Mouse (Mus musculus) limb, embryonic 15.5 days (tissue): ENCODE measurements at regions not wholly inside any gene's neighbourhood (a gene's known extent, or its start where the extent isn't known, plus 50 kb on each side); places are given as distances from the start of the nearest gene placed in this dataset.
"Not testable (repeated sequence)": the region's sequence is repeated elsewhere in the genome, so short reads cannot be mapped to it uniquely, and the experiment has no call there.

Source experiments
- ATAC-seq: fragments of 200-750 bp; cut with Nextera tagmentation; 2 replicates; pipeline ENCODE4 v1.8.0; 2017; ENCODE audit warnings: low read depth, moderate TSS enrichment; ENCODE audit not compliant: insufficient number of reproducible peaks, low FRiP score, low TSS enrichment
- H3K27ac ChIP-seq: fragments of 300-500 bp; sonication (generic); 2 replicates; pipeline ENCODE4 v1.5.1; 2015; ENCODE audit warnings: moderate library complexity, mild to moderate bottlenecking, inconsistent platforms
- H3K27me3 ChIP-seq: fragments of 300-500 bp; sonication (generic); 2 replicates; pipeline ENCODE4 v1.6.1; 2015; ENCODE audit warnings: inconsistent platforms
- H3K36me3 ChIP-seq: fragments of 300-500 bp; sonication (generic); 2 replicates; pipeline ENCODE4 v1.6.1; 2015; ENCODE audit warnings: inconsistent platforms
- H3K4me1 ChIP-seq: fragments of 300-500 bp; sonication (generic); 2 replicates; pipeline ENCODE4 v1.6.1; 2015; ENCODE audit warnings: inconsistent platforms
- H3K4me2 ChIP-seq: fragments of 300-500 bp; sonication (generic); 2 replicates; pipeline ENCODE4 v1.6.1; 2015; ENCODE audit warnings: mild to moderate bottlenecking, inconsistent platforms
- H3K4me3 ChIP-seq: fragments of 300-500 bp; sonication (generic); 2 replicates; pipeline ENCODE4 v1.5.1; 2015; ENCODE audit warnings: mild to moderate bottlenecking, inconsistent platforms
- H3K9ac ChIP-seq: fragments of 300-500 bp; sonication (generic); 2 replicates; pipeline ENCODE4 v1.6.1; 2015; ENCODE audit warnings: inconsistent platforms
- H3K9me3 ChIP-seq: fragments of 300-500 bp; sonication (generic); 2 replicates; pipeline ENCODE4 v1.6.1; 2016; ENCODE audit warnings: inconsistent platforms
- WGBS: fragments of 180-500 bp; shearing (Covaris S2); methylation state at CpG from one replicate; pipeline ENCODE4 v1.1.7; 2015; 5-methylcytosine and 5-hydroxymethylcytosine counted together

DNA sequence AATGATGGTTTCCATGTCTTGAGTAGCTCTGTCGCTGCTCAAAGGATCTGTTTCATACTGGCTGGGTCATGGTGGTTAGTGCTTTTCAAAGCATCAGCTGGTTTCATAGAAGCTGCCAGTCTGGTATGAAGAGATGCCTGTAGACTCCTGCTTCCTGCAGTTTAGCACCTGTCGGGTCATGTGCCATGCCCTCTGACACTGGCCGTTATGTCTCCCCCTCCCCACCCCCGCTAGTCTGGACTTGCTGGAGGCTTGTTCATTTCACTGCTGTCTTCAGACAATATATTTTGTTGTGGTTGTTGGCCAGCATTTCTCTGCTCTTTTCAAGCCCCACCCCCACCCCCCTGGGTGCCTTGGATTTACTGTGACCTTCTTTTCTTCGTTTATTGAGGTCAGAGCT, 450.1 kb downstream of the Tcerg1l start:
- H3K9ac ChIP-seq: no peak overlapping the region
- H3K4me3 ChIP-seq: no peak overlapping the region
- H3K27ac ChIP-seq: no peak overlapping the region
- no peak for ATAC-seq
- WGBS: 18% methylated on average over 5 of the region's 5 CpGs
- no peaks in the 10 kb centered on the region for H3K4me1 ChIP-seq
- H3K9me3 ChIP-seq: no peaks in the 10 kb centered on the region
- H3K4me2 ChIP-seq: no peak overlapping the region
- no peaks in the 10 kb centered on the region for H3K36me3 ChIP-seq
- no peaks in the 10 kb centered on the region for H3K27me3 ChIP-seq

- H3K27ac ChIP-seq: no peak overlapping the region
- H3K36me3 ChIP-seq: no peaks in the 10 kb centered on the region
- WGBS: 77% methylated on average over 5 of the region's 5 CpGs
- H3K27me3 ChIP-seq: no peaks in the 10 kb centered on the region
- ATAC-seq: no peak
- H3K9ac ChIP-seq: no peak overlapping the region
- H3K4me2 ChIP-seq: no peak overlapping the region
- no peak overlapping the region for H3K4me3 ChIP-seq
- no peaks in the 10 kb centered on the region for H3K9me3 ChIP-seq
- no peaks in the 10 kb centered on the region for H3K4me1 ChIP-seq
These were observed 440.2 kb downstream of the Tcerg1l start for GRCm38 (mm10) chr7:137957354-137957753.

DNA sequence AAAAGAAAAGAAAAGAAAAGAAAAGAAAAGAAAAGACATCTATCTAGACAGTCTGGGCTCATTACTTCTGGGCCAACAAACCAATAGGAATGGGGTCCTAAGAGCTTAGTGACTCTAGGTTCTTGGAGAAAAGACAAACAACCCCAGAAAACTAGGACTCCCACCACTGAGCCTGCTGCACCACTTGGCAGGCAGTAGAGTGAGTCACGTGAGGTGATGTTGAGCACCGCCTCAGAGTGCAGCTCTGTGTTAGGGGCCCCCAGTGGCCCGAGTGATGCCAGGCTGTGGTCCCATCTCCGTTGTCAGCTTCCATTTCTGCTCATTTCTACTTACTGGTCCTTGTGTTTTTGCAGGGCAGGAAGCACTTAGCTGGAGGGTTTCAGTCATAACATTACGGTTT, 439.7 kb downstream of the Tcerg1l start:
- no peak overlapping the region for H3K27ac ChIP-seq
- no peaks in the 10 kb centered on the region for H3K36me3 ChIP-seq
- H3K4me2 ChIP-seq: no peak overlapping the region
- no peaks in the 10 kb centered on the region for H3K4me1 ChIP-seq
- no peaks in the 10 kb centered on the region for H3K27me3 ChIP-seq
- H3K9ac ChIP-seq: no peak overlapping the region
- no peaks in the 10 kb centered on the region for H3K9me3 ChIP-seq
- no peak for ATAC-seq
- 63% methylated on average over 5 of the region's 5 CpGs for WGBS
- no peak overlapping the region for H3K4me3 ChIP-seq

GRCm38 (mm10) chr7:137963470-137964095, 433.9 kb downstream of the Tcerg1l start:
- Histone ChIP-seq H3K4me3 (no peak overlapping the region), H3K4me1 (no peaks in the 10 kb centered on the region), H3K27ac (no peak overlapping the region), H3K9ac (no peak overlapping the region), H3K4me2 (no peak overlapping the region), H3K9me3 (no peaks in the 10 kb centered on the region), H3K27me3 (no peaks in the 10 kb centered on the region), H3K36me3 (no peaks in the 10 kb centered on the region)
- ATAC-seq: no peak
- 50% methylated on average over 3 of the region's 3 CpGs for WGBS

- H3K27ac ChIP-seq: no peak overlapping the region
- no peaks in the 10 kb centered on the region for H3K36me3 ChIP-seq
- H3K4me1 ChIP-seq: no peaks in the 10 kb centered on the region
- WGBS: 91% methylated on average over 5 of the region's 5 CpGs
- no peak for ATAC-seq
- H3K9ac ChIP-seq: no peak overlapping the region
- H3K4me3 ChIP-seq: no peak overlapping the region
- no peaks in the 10 kb centered on the region for H3K27me3 ChIP-seq
- no peak overlapping the region for H3K4me2 ChIP-seq
- no peaks in the 10 kb centered on the region for H3K9me3 ChIP-seq
These were observed 422.8 kb downstream of the Tcerg1l start for GRCm38 (mm10) chr7:137974705-137975104.

GRCm38 (mm10) chr7:137977527-137977926, 420.0 kb downstream of the Tcerg1l start:
- Histone ChIP-seq H3K9ac (no peak overlapping the region), H3K4me1 (no peaks in the 10 kb centered on the region), H3K36me3 (no peaks in the 10 kb centered on the region), H3K9me3 (no peaks in the 10 kb centered on the region), H3K27me3 (no peaks in the 10 kb centered on the region), H3K27ac (no peak overlapping the region), H3K4me2 (no peak overlapping the region), H3K4me3 (no peak overlapping the region)
- no peak for ATAC-seq
- 74% methylated on average over 1 of the region's 1 CpGs for WGBS

DNA sequence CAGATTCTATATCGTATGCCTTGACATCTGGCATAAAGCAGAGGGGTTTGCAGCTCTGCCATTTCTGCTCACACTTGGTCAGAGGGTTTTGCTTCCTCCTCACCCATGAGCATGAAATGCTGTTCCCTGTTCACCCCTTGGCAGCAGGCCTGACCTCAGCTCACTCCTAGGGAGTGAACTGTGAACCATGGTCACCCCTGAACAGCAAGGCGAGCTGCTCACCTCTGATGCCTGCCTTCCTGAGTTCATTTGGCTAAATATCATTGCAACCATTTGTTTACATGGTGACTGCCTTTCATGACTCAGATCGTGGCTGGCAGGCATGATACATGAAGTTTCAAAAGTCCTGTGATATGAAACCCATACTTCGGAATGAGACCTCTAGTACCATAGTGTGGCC, 418.2 kb downstream of the Tcerg1l start:
- Histone ChIP-seq H3K9me3 (no peaks in the 10 kb centered on the region), H3K27me3 (no peaks in the 10 kb centered on the region), H3K27ac (no peak overlapping the region), H3K4me2 (no peak overlapping the region), H3K4me1 (no peaks in the 10 kb centered on the region), H3K36me3 (no peaks in the 10 kb centered on the region), H3K9ac (no peak overlapping the region), H3K4me3 (no peak overlapping the region)
- ATAC-seq: no peak
- WGBS: 81% methylated on average over 4 of the region's 4 CpGs

DNA sequence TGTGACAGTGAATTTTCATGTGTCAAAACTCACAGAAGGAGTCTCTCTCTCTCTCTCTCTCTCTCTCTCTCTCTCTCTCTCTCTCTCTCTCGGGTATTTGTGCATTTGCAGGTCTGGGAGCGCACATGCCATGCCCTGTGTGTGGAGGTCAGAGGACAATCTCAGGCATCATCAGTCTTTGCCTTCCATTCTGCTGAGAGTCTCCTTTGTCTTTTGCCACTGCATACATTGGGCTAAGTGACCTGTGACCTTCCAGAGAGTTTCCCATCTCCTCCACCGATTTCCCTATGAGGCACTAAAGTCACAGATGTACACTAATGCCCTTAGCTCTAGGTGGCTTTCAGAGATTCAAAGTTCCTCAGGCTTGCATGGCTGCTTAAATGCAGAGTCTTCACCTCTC, 391.7 kb downstream of the Tcerg1l start:
- no peaks in the 10 kb centered on the region for H3K36me3 ChIP-seq
- H3K4me3 ChIP-seq: no peak overlapping the region
- no peak overlapping the region for H3K9ac ChIP-seq
- no peak overlapping the region for H3K4me2 ChIP-seq
- ATAC-seq: no peak
- H3K27ac ChIP-seq: no peak overlapping the region
- H3K9me3 ChIP-seq: no peaks in the 10 kb centered on the region
- 49% methylated on average over 3 of the region's 3 CpGs for WGBS
- no peaks in the 10 kb centered on the region for H3K27me3 ChIP-seq
- H3K4me1 ChIP-seq: peaks cover 5% of the 10 kb centered on the region; the same call in 1 of the 2 replicates

DNA sequence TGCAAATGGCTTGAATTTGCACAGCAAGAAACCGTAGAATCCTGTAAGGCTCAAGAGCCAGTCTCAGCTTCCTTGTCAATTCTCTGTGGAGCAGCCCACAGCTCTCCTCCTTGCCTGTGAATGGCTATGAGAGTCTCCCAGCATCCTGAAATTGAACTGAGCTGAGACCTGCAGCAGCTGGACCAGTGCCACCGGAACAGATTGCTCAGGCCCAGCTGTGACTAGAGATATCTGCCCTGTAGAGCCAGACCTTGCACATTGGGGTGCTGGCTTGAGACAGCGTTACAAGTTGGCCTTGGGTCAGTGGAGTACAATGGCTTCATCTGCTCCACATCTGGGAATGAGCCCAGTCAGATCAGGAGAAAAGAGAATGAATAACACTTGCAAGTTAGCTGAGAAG, 390.6 kb downstream of the Tcerg1l start:
- ATAC-seq: no peak
- WGBS: 48% methylated on average over 3 of the region's 3 CpGs

DNA sequence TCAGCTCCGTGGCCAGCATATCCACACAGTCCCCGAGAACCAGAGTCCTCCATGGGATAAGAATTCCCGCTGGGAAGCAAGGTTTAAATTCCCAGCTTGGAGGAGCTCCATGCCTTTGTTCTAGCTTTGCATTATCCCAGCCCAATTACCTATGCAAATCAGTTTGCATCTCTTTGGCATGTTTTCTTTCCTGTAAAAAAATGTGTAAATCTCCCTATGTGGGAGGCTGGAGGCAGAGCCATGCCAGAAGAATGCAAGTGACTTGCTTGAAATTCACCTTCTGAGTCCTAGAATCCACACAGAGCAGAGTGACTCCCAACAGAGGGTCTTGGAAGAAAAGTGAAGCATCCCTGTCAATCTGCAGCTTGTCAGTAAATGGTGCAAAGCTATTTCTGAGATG, 388.9 kb downstream of the Tcerg1l start:
- H3K9ac ChIP-seq: no peak overlapping the region
- H3K27me3 ChIP-seq: no peaks in the 10 kb centered on the region
- no peaks in the 10 kb centered on the region for H3K9me3 ChIP-seq
- ATAC-seq: no peak
- H3K4me1 ChIP-seq: peaks cover 5% of the 10 kb centered on the region; the same call in 1 of the 2 replicates
- H3K27ac ChIP-seq: no peak overlapping the region
- no peak overlapping the region for H3K4me2 ChIP-seq
- no peaks in the 10 kb centered on the region for H3K36me3 ChIP-seq
- H3K4me3 ChIP-seq: no peak overlapping the region
- 50% methylated on average over 3 of the region's 3 CpGs for WGBS

More for the DNA sequence above, 390.6 kb downstream of the Tcerg1l start:
- no peaks in the 10 kb centered on the region for H3K9me3 ChIP-seq
- no peaks in the 10 kb centered on the region for H3K36me3 ChIP-seq
- peaks cover 5% of the 10 kb centered on the region; the same call in 1 of the 2 replicates for H3K4me1 ChIP-seq
- no peak overlapping the region for H3K27ac ChIP-seq
- H3K9ac ChIP-seq: no peak overlapping the region
- no peaks in the 10 kb centered on the region for H3K27me3 ChIP-seq
- H3K4me2 ChIP-seq: no peak overlapping the region
- no peak overlapping the region for H3K4me3 ChIP-seq

DNA sequence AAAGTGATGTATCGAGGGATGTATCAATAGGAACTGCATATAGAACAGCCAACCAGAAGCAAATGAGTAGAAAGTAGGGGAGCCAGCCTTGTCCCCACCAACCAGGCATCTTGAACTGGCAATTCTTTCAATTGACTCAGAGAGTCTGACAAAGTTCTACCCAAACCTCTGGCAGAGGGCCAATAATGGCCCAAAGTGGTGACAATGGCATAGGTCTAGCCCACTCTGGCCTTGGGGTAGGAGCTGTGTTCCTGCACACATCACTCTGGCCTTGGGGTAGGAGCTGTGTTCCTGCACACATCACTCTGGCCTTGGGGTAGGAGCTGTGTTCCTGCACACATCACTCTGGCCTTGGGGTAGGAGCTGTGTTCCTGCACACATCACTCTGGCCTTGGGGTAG, 373.5 kb downstream of the Tcerg1l start:
- H3K4me2 ChIP-seq, H3K27ac ChIP-seq, H3K4me3 ChIP-seq, ATAC-seq, H3K4me1 ChIP-seq, H3K9ac ChIP-seq, H3K9me3 ChIP-seq, H3K36me3 ChIP-seq, H3K27me3 ChIP-seq: not testable (repeated sequence)
- WGBS: 89% methylated on average over 1 of the region's 1 CpGs

GRCm38 (mm10) chr7:138051696-138052095, 345.8 kb downstream of the Tcerg1l start:
- 33% methylated on average over 2 of the region's 2 CpGs for WGBS
- Histone ChIP-seq H3K4me3 (no peak overlapping the region), H3K36me3 (no peaks in the 10 kb centered on the region), H3K27ac (no peak overlapping the region), H3K9ac (no peak overlapping the region), H3K9me3 (no peaks in the 10 kb centered on the region), H3K4me1 (no peaks in the 10 kb centered on the region), H3K4me2 (no peak overlapping the region), H3K27me3 (no peaks in the 10 kb centered on the region)
- ATAC-seq: no peak

DNA sequence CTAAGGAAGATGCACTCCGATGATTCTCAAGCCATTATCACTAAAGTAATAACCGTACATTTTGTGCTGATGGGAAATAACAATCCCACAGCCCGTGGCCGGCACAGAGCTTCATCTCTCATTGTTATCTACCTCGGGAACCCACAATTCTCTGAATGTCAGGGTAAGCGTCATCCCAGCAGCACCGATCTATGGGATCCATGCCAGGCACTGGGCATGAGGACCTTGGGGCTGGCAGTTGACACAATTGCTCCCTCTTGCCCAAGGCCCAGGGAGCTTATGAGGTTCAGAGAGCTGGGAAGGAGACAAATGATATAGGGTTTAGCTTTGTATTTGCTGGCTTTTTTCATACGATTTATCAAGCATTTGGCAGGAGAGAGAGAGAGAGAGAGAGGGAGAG, 342.8 kb downstream of the Tcerg1l start:
- 82% methylated on average over 8 of the region's 8 CpGs for WGBS

More for the DNA sequence above, 342.8 kb downstream of the Tcerg1l start:
- H3K9me3 ChIP-seq: no peaks in the 10 kb centered on the region
- H3K27ac ChIP-seq: no peak overlapping the region
- H3K4me3 ChIP-seq: no peak overlapping the region
- H3K36me3 ChIP-seq: no peaks in the 10 kb centered on the region
- no peak overlapping the region for H3K4me2 ChIP-seq
- ATAC-seq: no peak
- H3K4me1 ChIP-seq: no peaks in the 10 kb centered on the region
- no peak overlapping the region for H3K9ac ChIP-seq
- H3K27me3 ChIP-seq: no peaks in the 10 kb centered on the region
